Mouse (Mus musculus): ENCODE data around the gene Oit3. TPM values are rescaled to one million over a fixed set of nuclear protein-coding genes. Genes with fewer than 3 reads are reported as not detected.
"Not testable (repeated sequence)": the region's sequence is repeated elsewhere in the genome, so short reads cannot be mapped to it uniquely, and the experiment has no call there.

The Oit3 gene
- polyA plus RNA-seq, 1 experiment from 2014 or later: 0.20 TPM

- Histone ChIP-seq H3K36me3 (replicated peaks) (no peaks in the 10 kb centered on the region), H3K4me3 (replicated peaks) (no peak overlapping the region), H3K9me3 (no peaks in the 10 kb centered on the region), H3K9ac (no peak overlapping the region), H3K27me3 (no peaks in the 10 kb centered on the region), H3K4me1 (no peaks in the 10 kb centered on the region), H3K27ac (no peak overlapping the region), H3K4me2 (no peak overlapping the region)
- ATAC-seq (ENCODE audit: low FRiP score): no peak
- 90% methylated on average over 7 of the region's 7 CpGs for WGBS
These were observed 16.2 kb downstream of the Oit3 start for GRCm38 (mm10) chr10:59425369-59425768.

GRCm38 (mm10) chr10:59424453-59424852 lies 17.1 kb downstream of the Oit3 start:
- Histone ChIP-seq H3K27me3 (no peaks in the 10 kb centered on the region), H3K9ac (no peak overlapping the region), H3K9me3 (no peaks in the 10 kb centered on the region), H3K27ac (no peak overlapping the region), H3K4me2 (no peak overlapping the region), H3K4me3 (replicated peaks) (no peak overlapping the region), H3K4me1 (no peaks in the 10 kb centered on the region), H3K36me3 (replicated peaks) (no peaks in the 10 kb centered on the region)
- 92% methylated on average over 3 of the region's 3 CpGs for WGBS
- no peak for ATAC-seq (ENCODE audit: low FRiP score)

- no peaks in the 10 kb centered on the region for H3K9me3 ChIP-seq
- 91% methylated on average over 4 of the region's 4 CpGs for WGBS
- H3K4me1 ChIP-seq: no peaks in the 10 kb centered on the region
- H3K4me2 ChIP-seq: no peak overlapping the region
- H3K27me3 ChIP-seq: no peaks in the 10 kb centered on the region
- no peak for ATAC-seq (ENCODE audit: low FRiP score)
- H3K27ac ChIP-seq: no peak overlapping the region
- no peak overlapping the region for H3K9ac ChIP-seq
- no peaks in the 10 kb centered on the region for H3K36me3 ChIP-seq (replicated peaks)
- H3K4me3 ChIP-seq (replicated peaks): no peak overlapping the region
These were observed 22.1 kb downstream of the Oit3 start for GRCm38 (mm10) chr10:59419516-59419915.

- Histone ChIP-seq H3K36me3 (replicated peaks) (no peaks in the 10 kb centered on the region), H3K4me3 (replicated peaks) (no peak overlapping the region), H3K27ac (no peak overlapping the region), H3K4me1 (no peaks in the 10 kb centered on the region), H3K9ac (no peak overlapping the region), H3K9me3 (no peaks in the 10 kb centered on the region), H3K27me3 (no peaks in the 10 kb centered on the region), H3K4me2 (no peak overlapping the region)
- no peak for ATAC-seq (ENCODE audit: low FRiP score)
- 83% methylated on average over 3 of the region's 3 CpGs for WGBS
These were observed 25.0 kb downstream of the Oit3 start for GRCm38 (mm10) chr10:59416623-59417022.

- no peak overlapping the region for H3K27ac ChIP-seq
- no peak for ATAC-seq (ENCODE audit: low FRiP score)
- H3K4me2 ChIP-seq: no peak overlapping the region
- no peaks in the 10 kb centered on the region for H3K27me3 ChIP-seq
- H3K9me3 ChIP-seq: no peaks in the 10 kb centered on the region
- H3K4me1 ChIP-seq: no peaks in the 10 kb centered on the region
- WGBS: 89% methylated on average over 4 of the region's 4 CpGs
- no peak overlapping the region for H3K4me3 ChIP-seq (replicated peaks)
- H3K9ac ChIP-seq: no peak overlapping the region
- no peaks in the 10 kb centered on the region for H3K36me3 ChIP-seq (replicated peaks)
These were observed 27.9 kb downstream of the Oit3 start for GRCm38 (mm10) chr10:59413711-59414110.

GRCm38 (mm10) chr10:59410264-59410663 lies 31.3 kb downstream of the Oit3 start:
- no peaks in the 10 kb centered on the region for H3K36me3 ChIP-seq (replicated peaks)
- 83% methylated on average over 12 of the region's 12 CpGs for WGBS
- no peak overlapping the region for H3K4me2 ChIP-seq
- H3K9me3 ChIP-seq: no peaks in the 10 kb centered on the region
- H3K27ac ChIP-seq: no peak overlapping the region
- H3K9ac ChIP-seq: no peak overlapping the region
- no peak for ATAC-seq (ENCODE audit: low FRiP score)
- H3K4me1 ChIP-seq: no peaks in the 10 kb centered on the region
- H3K4me3 ChIP-seq (replicated peaks): no peak overlapping the region
- no peaks in the 10 kb centered on the region for H3K27me3 ChIP-seq

- ATAC-seq (ENCODE audit: low FRiP score): no peak
- no peaks in the 10 kb centered on the region for H3K4me1 ChIP-seq
- no peak overlapping the region for H3K4me2 ChIP-seq
- no peaks in the 10 kb centered on the region for H3K9me3 ChIP-seq
- no peaks in the 10 kb centered on the region for H3K36me3 ChIP-seq (replicated peaks)
- 77% methylated on average over 6 of the region's 6 CpGs for WGBS
- H3K4me3 ChIP-seq (replicated peaks): no peak overlapping the region
- H3K27ac ChIP-seq: no peak overlapping the region
- H3K9ac ChIP-seq: no peak overlapping the region
- H3K27me3 ChIP-seq: no peaks in the 10 kb centered on the region
These were observed 33.1 kb downstream of the Oit3 start for GRCm38 (mm10) chr10:59408499-59408898.

- Histone ChIP-seq H3K27me3 (no peaks in the 10 kb centered on the region), H3K9me3 (no peaks in the 10 kb centered on the region), H3K4me2 (no peak overlapping the region), H3K4me3 (replicated peaks) (no peak overlapping the region), H3K9ac (no peak overlapping the region), H3K27ac (no peak overlapping the region), H3K4me1 (no peaks in the 10 kb centered on the region), H3K36me3 (replicated peaks) (no peaks in the 10 kb centered on the region)
- ATAC-seq (ENCODE audit: low FRiP score): no peak
- WGBS: 87% methylated on average over 10 of the region's 10 CpGs
These were observed 37.8 kb downstream of the Oit3 start for GRCm38 (mm10) chr10:59403793-59404149.

GRCm38 (mm10) chr10:59402899-59403792 lies 38.4 kb downstream of the Oit3 start, which contains the start of gene Pla2g12b:
Pla2g12b (plus strand) TSS chr10:59403660.
- Histone ChIP-seq H3K27ac (no peak within 1 kb of the TSS), H3K9me3 (no peaks in the 10 kb centered on the region), H3K4me3 (replicated peaks) (no peak within 1 kb of the TSS), H3K4me1 (no peaks in the 10 kb centered on the region), H3K4me2 (no peak within 1 kb of the TSS), H3K9ac (no peak within 1 kb of the TSS), H3K36me3 (replicated peaks) (no peaks in the 10 kb centered on the region), H3K27me3 (no peaks in the 10 kb centered on the region)
- ATAC-seq (ENCODE audit: low FRiP score): no peak
- WGBS: 84% methylated on average over 21 of the region's 21 CpGs

- 96% methylated on average over 13 of the region's 25 CpGs for WGBS
- not testable (repeated sequence) for H3K4me1 ChIP-seq; H3K4me3 ChIP-seq (replicated peaks); H3K36me3 ChIP-seq (replicated peaks); H3K9ac ChIP-seq; H3K9me3 ChIP-seq; H3K27ac ChIP-seq; H3K4me2 ChIP-seq; ATAC-seq (ENCODE audit: low FRiP score); H3K27me3 ChIP-seq
These were observed 46.1 kb downstream of the Oit3 start, which contains the start of gene Gm10273 for GRCm38 (mm10) chr10:59395461-59395860. Gm10273 (plus strand) TSS chr10:59395632.

- Histone ChIP-seq H3K36me3 (replicated peaks) (no peaks in the 10 kb centered on the region), H3K4me2 (no peak overlapping the region), H3K27me3 (no peaks in the 10 kb centered on the region), H3K9ac (no peak overlapping the region), H3K9me3 (no peaks in the 10 kb centered on the region), H3K4me3 (replicated peaks) (no peak overlapping the region), H3K4me1 (no peaks in the 10 kb centered on the region), H3K27ac (no peak overlapping the region)
- 75% methylated on average over 4 of the region's 4 CpGs for WGBS
- no peak for ATAC-seq (ENCODE audit: low FRiP score)
These were observed 49.7 kb downstream of the Oit3 start for GRCm38 (mm10) chr10:59391907-59392306.

GRCm38 (mm10) chr10:59389652-59390051 lies 51.9 kb downstream of the Oit3 start:
- no peak overlapping the region for H3K4me3 ChIP-seq (replicated peaks)
- no peaks in the 10 kb centered on the region for H3K4me1 ChIP-seq
- no peaks in the 10 kb centered on the region for H3K27me3 ChIP-seq
- no peaks in the 10 kb centered on the region for H3K9me3 ChIP-seq
- H3K36me3 ChIP-seq (replicated peaks): no peaks in the 10 kb centered on the region
- no peak overlapping the region for H3K4me2 ChIP-seq
- no peak for ATAC-seq (ENCODE audit: low FRiP score)
- no peak overlapping the region for H3K27ac ChIP-seq
- WGBS: 96% methylated on average over 3 of the region's 3 CpGs
- no peak overlapping the region for H3K9ac ChIP-seq

- no peaks in the 10 kb centered on the region for H3K27me3 ChIP-seq
- H3K4me1 ChIP-seq: no peaks in the 10 kb centered on the region
- WGBS: 90% methylated on average over 8 of the region's 8 CpGs
- no peaks in the 10 kb centered on the region for H3K9me3 ChIP-seq
- no peak overlapping the region for H3K27ac ChIP-seq
- no peak for ATAC-seq (ENCODE audit: low FRiP score)
- no peak overlapping the region for H3K4me2 ChIP-seq
- H3K4me3 ChIP-seq (replicated peaks): no peak overlapping the region
- no peaks in the 10 kb centered on the region for H3K36me3 ChIP-seq (replicated peaks)
- no peak overlapping the region for H3K9ac ChIP-seq
These were observed 54.6 kb downstream of the Oit3 start for GRCm38 (mm10) chr10:59386951-59387350.
